Mouse (Mus musculus) thymus, adult 2 months (tissue): Measurements from ENCODE around the gene Smarcd1.

Experiments
- CTCF ChIP-seq: fragments of 200-500 bp; IDR thresholded peaks from 2 replicates; pipeline ENCODE4 v1.5.1; 2012; ENCODE audit warnings: mild to moderate bottlenecking, control low read depth, low read length, moderate library complexity, borderline replicate concordance; ENCODE audit not compliant: control insufficient read depth, poor library complexity, insufficient read depth; ENCODE audit errors: extremely low read depth
- POLR2A ChIP-seq: fragments of 200-500 bp; IDR thresholded peaks from 2 replicates; pipeline ENCODE4 v1.6.1; 2012; ENCODE audit warnings: mild to moderate bottlenecking, low read length, control low read depth, moderate library complexity; ENCODE audit not compliant: control insufficient read depth, poor library complexity, insufficient read depth; ENCODE audit errors: extremely low read depth

GRCm38 (mm10) chr15:99667544-99667943, 34.4 kb upstream of the Smarcd1 start:
- TF ChIP-seq CTCF (no peak), POLR2A (no peak)
